Mouse (Mus musculus): ENCODE results near the gene Nudt13. TPM values are rescaled to one million over a fixed set of nuclear protein-coding genes. Genes with fewer than 3 reads are reported as not detected.

Nudt13 gene
- polyA plus RNA-seq (2014; fragmentation: Nextera tagmentation; extraction: Ambion mirVana), result 11.1 and 14.7 TPM in 2 replicates

DNA sequence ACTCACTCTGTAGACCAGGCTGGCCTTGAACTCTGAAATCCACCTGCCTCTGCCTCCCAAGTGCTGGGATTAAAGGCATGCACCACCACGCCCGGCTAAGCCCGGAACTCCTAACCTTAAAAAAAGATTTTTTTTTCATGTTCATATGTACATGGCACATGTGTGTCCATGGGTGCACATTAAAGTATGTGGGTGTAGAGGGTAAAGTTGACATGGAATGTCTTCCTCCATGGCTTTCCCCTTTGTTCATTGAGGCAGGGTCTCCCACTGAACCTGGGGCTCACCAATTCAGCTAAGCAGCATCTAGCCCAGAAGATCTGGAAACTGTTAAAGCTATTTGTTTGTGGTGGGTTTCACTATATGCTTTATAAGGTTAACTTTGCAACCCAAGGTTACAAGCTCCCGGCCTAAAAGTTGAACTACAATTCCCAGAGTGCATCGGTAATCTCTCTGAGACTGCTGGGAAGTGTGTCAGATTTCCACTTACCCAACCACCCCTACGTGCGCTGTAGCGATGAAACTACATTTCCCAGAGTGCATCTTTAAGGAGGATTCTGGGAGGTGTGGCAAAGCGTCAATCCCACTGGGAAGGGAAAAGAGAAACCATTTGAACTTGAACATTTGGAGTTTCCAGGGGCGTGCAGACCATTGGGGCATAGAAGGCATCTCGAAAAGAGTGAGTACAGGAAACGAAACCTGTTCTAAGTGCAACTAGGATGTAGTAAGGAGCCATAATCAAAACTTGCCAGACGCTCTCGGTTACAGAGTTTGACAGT is at the start of gene Nudt13:
Nudt13 (plus strand) TSS at position 581 of the 776 bp plus-strand sequence.
- peak within 1 kb of the TSS; percentile 44 for H3K4me3 ChIP-seq (ENCODE audit: low read depth, low read length)
- WGBS, result 26% methylated on average over 14 of the region's 14 CpGs
- H3K36me3 ChIP-seq (ENCODE audit: control insufficient read depth, insufficient read depth, low read length), result no peaks in the 10 kb centered on the region
- H3K4me1 ChIP-seq (ENCODE audit: control insufficient read depth, insufficient read depth, low read length), result peaks cover 5% of the 10 kb centered on the region; the same call in 1 of the 2 replicates
- peak within 1 kb of the TSS; percentile 62 for H3K4me2 ChIP-seq (ENCODE audit: low read length)
- no peaks in the 10 kb centered on the region for H3K27me3 ChIP-seq (replicated peaks; ENCODE audit: control insufficient read depth, insufficient read depth, low read length)
- peak; percentile 99 for ATAC-seq
- no peak within 1 kb of the TSS for H3K27ac ChIP-seq (ENCODE audit: low read depth, low read length)
- no peaks in the 10 kb centered on the region for H3K9me3 ChIP-seq (replicated peaks; ENCODE audit: control insufficient read depth, low read length)
- H3K9ac ChIP-seq (ENCODE audit: low read length), result peak within 1 kb of the TSS; percentile 59
- peak; percentile 99 for DNase-seq (ENCODE audit: low spot score)

DNA sequence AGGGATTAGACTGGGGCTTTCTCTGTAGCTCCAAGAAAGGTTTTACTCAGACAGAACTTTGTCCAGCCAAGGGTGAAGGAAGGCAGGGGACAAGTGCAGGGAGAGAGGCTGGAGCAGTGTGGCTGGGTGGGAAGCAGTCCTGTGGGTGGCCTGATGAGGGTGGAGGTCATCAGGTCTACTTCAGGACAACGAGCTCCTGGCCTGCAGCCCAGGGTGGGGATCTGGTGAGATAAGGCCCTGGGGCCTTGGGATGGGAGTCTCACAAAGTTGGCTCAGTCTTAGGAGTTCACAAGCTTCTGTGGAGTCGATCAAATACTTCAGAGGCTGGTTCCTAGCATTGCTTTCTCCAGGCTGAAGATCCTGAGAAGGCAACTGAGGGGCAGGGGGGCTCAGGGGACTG is 49.2 kb upstream of the Nudt13 start:
- Histone ChIP-seq H3K9ac (ENCODE audit: low read length) (no peak overlapping the region), H3K27ac (ENCODE audit: low read depth, low read length) (no peak overlapping the region), H3K36me3 (ENCODE audit: control insufficient read depth, insufficient read depth, low read length) (no peaks in the 10 kb centered on the region), H3K4me2 (ENCODE audit: low read length) (no peak overlapping the region), H3K9me3 (replicated peaks; ENCODE audit: control insufficient read depth, low read length) (no peaks in the 10 kb centered on the region), H3K27me3 (replicated peaks; ENCODE audit: control insufficient read depth, insufficient read depth, low read length) (no peaks in the 10 kb centered on the region), H3K4me3 (ENCODE audit: low read depth, low read length) (no peak overlapping the region), H3K4me1 (ENCODE audit: control insufficient read depth, insufficient read depth, low read length) (no peaks in the 10 kb centered on the region)
- ATAC-seq (no peak), DNase-seq (ENCODE audit: low spot score) (no peak)
- WGBS, result 63% methylated on average over 2 of the region's 2 CpGs

DNA sequence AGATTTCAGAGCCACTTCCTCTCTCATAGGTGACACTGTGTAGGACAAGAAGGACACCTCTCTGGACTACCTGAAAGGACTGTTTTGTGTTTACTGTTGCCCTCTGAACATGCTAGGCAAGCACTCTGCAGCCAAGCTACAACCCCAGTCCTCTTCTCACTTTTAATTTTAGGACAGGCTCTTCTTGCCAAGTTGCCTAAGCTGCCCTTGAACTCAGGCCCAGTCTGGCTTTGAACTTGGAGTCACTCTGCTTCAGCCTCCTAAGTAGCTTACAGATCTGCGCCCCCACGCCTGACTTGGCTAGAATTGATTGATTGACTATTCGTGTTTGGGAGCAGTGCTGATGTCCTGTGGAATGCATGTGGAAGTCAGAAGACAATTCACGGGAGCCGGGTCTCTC is 48.6 kb upstream of the Nudt13 start:
- no peaks in the 10 kb centered on the region for H3K27me3 ChIP-seq (replicated peaks; ENCODE audit: control insufficient read depth, insufficient read depth, low read length)
- H3K4me1 ChIP-seq (ENCODE audit: control insufficient read depth, insufficient read depth, low read length), result no peaks in the 10 kb centered on the region
- H3K4me3 ChIP-seq (ENCODE audit: low read depth, low read length), result no peak overlapping the region
- no peaks in the 10 kb centered on the region for H3K36me3 ChIP-seq (ENCODE audit: control insufficient read depth, insufficient read depth, low read length)
- H3K27ac ChIP-seq (ENCODE audit: low read depth, low read length), result no peak overlapping the region
- ATAC-seq, result no peak
- no peaks in the 10 kb centered on the region for H3K9me3 ChIP-seq (replicated peaks; ENCODE audit: control insufficient read depth, low read length)
- no peak overlapping the region for H3K9ac ChIP-seq (ENCODE audit: low read length)
- 87% methylated on average over 5 of the region's 5 CpGs for WGBS
- no peak overlapping the region for H3K4me2 ChIP-seq (ENCODE audit: low read length)
- DNase-seq (ENCODE audit: low spot score), result no peak

DNA sequence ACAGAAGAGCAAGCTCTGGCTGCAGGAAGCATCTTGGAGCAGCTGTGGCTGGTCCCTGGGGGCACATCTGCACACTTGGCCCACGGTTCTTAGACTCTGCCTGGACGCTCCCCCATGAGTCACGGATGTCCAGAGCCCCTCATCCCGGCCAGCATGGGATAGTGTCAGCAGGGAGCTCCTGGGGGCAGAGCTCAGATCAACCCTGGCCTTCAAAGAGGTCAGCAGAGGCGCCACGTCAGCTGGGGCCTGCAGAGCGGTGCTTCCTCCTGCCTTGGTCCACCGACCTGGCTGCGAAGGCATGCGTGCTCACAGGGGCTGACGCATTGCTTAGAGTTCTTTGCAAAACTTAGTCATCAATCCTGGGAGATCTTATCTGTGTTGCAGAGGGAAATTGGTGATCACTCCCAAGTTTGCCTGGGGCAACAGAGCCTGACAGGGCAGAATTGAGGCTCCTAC is 47.7 kb upstream of the Nudt13 start:
- Histone ChIP-seq H3K4me1 (ENCODE audit: control insufficient read depth, insufficient read depth, low read length) (no peaks in the 10 kb centered on the region), H3K9me3 (replicated peaks; ENCODE audit: control insufficient read depth, low read length) (no peaks in the 10 kb centered on the region), H3K4me3 (ENCODE audit: low read depth, low read length) (no peak overlapping the region), H3K4me2 (ENCODE audit: low read length) (no peak overlapping the region), H3K27ac (ENCODE audit: low read depth, low read length) (no peak overlapping the region), H3K9ac (ENCODE audit: low read length) (no peak overlapping the region), H3K27me3 (replicated peaks; ENCODE audit: control insufficient read depth, insufficient read depth, low read length) (no peaks in the 10 kb centered on the region), H3K36me3 (ENCODE audit: control insufficient read depth, insufficient read depth, low read length) (no peaks in the 10 kb centered on the region)
- WGBS, result 79% methylated on average over 11 of the region's 11 CpGs
- DNase-seq (ENCODE audit: low spot score), result no peak
- ATAC-seq, result no peak

DNA sequence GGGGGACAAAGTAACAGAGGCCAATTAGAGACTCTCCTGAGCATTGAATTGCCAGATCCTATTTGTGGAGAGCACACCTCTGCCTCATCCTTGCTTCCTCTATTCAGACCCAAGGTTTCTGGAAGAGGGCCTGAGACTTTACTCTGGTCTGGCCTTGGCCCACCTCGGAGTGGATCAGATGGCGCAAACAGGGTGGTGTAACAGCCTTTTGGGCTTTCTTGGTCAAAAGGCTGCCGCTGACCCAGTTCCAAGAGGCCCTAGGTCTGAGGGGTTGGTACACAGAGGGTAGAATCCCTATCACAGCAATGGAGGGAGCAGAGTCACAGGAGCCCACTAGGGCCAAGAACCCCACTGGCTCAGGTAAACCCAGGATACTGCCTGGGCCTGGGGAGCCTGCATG is 46.5 kb upstream of the Nudt13 start:
- no peak for ATAC-seq

DNA sequence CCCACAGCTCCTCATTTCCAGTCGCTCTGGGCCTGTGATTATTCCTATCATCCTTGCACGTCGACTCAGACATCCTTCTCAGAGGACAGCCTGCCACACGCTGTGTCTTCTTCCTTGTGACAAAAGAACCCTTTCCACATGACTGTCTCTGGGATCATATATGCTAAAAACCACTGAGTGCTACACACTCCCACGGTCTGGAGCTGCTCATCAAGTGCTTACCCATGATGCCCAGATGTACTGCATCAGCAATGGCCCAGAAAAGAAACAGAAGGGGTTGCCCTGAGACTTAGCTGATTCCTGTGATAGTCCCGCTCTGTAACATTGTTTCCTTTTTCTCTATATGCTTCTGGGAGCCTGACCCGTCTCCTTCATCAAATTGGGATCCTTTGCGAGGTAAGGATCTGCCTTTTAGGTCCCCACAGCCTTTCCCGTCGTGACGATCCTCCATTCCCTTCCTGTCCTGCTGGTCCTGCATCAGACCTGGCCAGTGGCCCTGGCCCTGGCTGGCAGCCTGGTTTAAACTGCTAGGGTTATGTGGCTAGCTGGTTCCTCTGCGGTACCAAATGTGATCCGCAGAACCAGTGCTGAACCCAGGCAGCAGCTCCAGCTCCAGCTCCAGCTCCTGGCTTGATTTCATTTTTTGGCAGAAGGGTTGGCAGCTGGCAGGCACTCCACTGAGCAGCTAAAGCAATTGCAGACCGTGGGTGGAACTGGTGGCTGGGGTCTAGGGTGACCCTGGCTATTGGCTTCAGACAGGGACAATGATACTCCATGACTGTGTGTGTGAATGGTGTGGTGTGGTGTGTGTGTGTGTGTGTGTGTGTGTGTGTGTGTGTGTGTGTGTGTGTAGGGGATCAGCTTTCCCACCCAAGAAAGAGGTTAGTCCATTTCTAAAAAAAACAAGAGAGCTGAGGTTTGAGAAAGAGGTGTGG is 44.0 kb upstream of the Nudt13 start:
- WGBS, result 67% methylated on average over 14 of the region's 14 CpGs
- Histone ChIP-seq H3K36me3 (ENCODE audit: control insufficient read depth, insufficient read depth, low read length) (no peaks in the 10 kb centered on the region), H3K9ac (ENCODE audit: low read length) (0 out of 2 replicates have a peak overlapping the region, but pooled peaks have one; percentile 21), H3K27ac (ENCODE audit: low read depth, low read length) (no peak overlapping the region), H3K27me3 (replicated peaks; ENCODE audit: control insufficient read depth, insufficient read depth, low read length) (no peaks in the 10 kb centered on the region), H3K9me3 (replicated peaks; ENCODE audit: control insufficient read depth, low read length) (no peaks in the 10 kb centered on the region), H3K4me2 (ENCODE audit: low read length) (no peak overlapping the region), H3K4me1 (ENCODE audit: control insufficient read depth, insufficient read depth, low read length) (no peaks in the 10 kb centered on the region), H3K4me3 (ENCODE audit: low read depth, low read length) (no peak overlapping the region)
- DNase-seq (ENCODE audit: low spot score) (no peak), ATAC-seq (no peak)

More for the DNA sequence above, 46.5 kb upstream of the Nudt13 start:
- no peaks in the 10 kb centered on the region for H3K36me3 ChIP-seq (ENCODE audit: control insufficient read depth, insufficient read depth, low read length)
- no peak overlapping the region for H3K9ac ChIP-seq (ENCODE audit: low read length)
- no peak for DNase-seq (ENCODE audit: low spot score)
- no peak overlapping the region for H3K27ac ChIP-seq (ENCODE audit: low read depth, low read length)
- no peak overlapping the region for H3K4me2 ChIP-seq (ENCODE audit: low read length)
- 96% methylated on average over 3 of the region's 3 CpGs for WGBS
- no peaks in the 10 kb centered on the region for H3K4me1 ChIP-seq (ENCODE audit: control insufficient read depth, insufficient read depth, low read length)
- no peak overlapping the region for H3K4me3 ChIP-seq (ENCODE audit: low read depth, low read length)
- H3K9me3 ChIP-seq (replicated peaks; ENCODE audit: control insufficient read depth, low read length), result no peaks in the 10 kb centered on the region
- H3K27me3 ChIP-seq (replicated peaks; ENCODE audit: control insufficient read depth, insufficient read depth, low read length), result no peaks in the 10 kb centered on the region

DNA sequence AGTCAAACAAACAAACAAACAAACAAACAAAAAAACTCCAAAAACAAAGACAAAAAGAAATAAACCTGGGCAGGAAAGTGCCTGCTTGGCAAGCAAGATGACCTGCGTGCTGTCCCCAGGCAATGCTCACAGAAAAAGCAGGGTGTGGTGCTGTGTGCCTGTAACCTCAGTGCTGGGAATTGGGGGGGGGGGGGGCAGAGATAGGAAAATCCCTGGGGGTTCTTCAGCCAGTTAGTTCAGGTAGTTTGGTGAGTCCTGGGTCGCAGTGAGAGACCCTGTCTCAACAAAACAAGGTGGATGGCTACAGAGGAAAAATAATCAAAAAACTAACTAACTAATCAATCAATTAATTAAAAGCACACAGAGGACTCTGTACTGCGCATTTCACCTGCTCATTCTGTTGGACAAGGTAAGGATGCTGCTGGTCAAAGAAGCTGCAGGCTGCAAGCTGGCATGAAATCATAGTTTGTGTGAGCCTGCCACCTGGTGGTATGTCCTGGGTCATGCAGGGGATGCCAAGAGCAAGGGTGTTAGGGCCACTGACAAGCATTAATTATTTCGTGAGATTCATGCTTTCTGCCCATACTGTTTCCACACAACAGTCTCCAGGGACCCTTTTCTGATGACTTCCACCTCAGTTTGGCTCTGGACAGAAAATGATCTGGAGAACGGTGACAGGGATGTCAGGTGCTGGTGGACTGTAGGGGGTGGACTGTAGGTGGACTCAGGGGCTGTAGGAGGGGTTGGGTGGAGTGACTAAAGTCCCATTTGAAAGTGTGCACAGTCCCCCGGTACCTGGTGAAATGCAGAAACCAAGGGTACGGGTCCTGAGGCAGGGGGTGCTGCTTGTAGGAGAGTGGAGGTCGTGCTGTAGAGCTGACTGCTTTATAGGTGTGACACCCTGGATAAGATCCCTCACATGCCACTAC is 36.0 kb upstream of the Nudt13 start:
- H3K9ac ChIP-seq (ENCODE audit: low read length), result no peak overlapping the region

DNA sequence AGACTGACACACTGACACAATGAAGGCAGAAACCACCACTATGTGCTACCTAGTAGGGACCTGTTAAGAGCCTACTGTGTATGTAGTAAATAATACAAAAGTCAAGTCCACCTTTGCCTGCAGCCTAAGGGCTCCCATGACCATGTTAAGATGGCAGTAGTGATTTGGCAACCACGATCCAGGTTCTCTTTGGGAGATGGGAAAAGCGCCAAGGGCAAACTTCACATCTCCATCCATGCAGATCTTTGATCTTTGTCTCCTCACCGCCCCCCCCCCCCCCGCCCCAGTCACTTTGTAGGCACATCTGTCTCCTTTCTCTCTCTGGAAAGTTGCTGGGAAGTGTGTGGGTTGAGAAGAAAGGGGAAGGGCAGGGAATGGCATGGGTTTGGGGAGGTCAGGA is 32.2 kb upstream of the Nudt13 start:
- 86% methylated on average over 4 of the region's 4 CpGs for WGBS
- no peak for ATAC-seq
- H3K27me3 ChIP-seq (replicated peaks; ENCODE audit: control insufficient read depth, insufficient read depth, low read length), result no peaks in the 10 kb centered on the region

More for the DNA sequence above, 36.0 kb upstream of the Nudt13 start:
- Histone ChIP-seq H3K27me3 (replicated peaks; ENCODE audit: control insufficient read depth, insufficient read depth, low read length) (no peaks in the 10 kb centered on the region), H3K4me3 (ENCODE audit: low read depth, low read length) (no peak overlapping the region), H3K4me2 (ENCODE audit: low read length) (no peak overlapping the region), H3K4me1 (ENCODE audit: control insufficient read depth, insufficient read depth, low read length) (no peaks in the 10 kb centered on the region), H3K36me3 (ENCODE audit: control insufficient read depth, insufficient read depth, low read length) (no peaks in the 10 kb centered on the region), H3K27ac (ENCODE audit: low read depth, low read length) (no peak overlapping the region), H3K9me3 (replicated peaks; ENCODE audit: control insufficient read depth, low read length) (no peaks in the 10 kb centered on the region)
- ATAC-seq (peak; percentile 75), DNase-seq (ENCODE audit: low spot score) (peak; percentile 84)
- WGBS, result 57% methylated on average over 8 of the region's 8 CpGs

More for the DNA sequence above, 32.2 kb upstream of the Nudt13 start:
- no peak overlapping the region for H3K27ac ChIP-seq (ENCODE audit: low read depth, low read length)
- H3K36me3 ChIP-seq (ENCODE audit: control insufficient read depth, insufficient read depth, low read length), result no peaks in the 10 kb centered on the region
- H3K9me3 ChIP-seq (replicated peaks; ENCODE audit: control insufficient read depth, low read length), result no peaks in the 10 kb centered on the region
- no peak overlapping the region for H3K9ac ChIP-seq (ENCODE audit: low read length)
- H3K4me1 ChIP-seq (ENCODE audit: control insufficient read depth, insufficient read depth, low read length), result no peaks in the 10 kb centered on the region
- no peak overlapping the region for H3K4me3 ChIP-seq (ENCODE audit: low read depth, low read length)
- no peak overlapping the region for H3K4me2 ChIP-seq (ENCODE audit: low read length)
- DNase-seq (ENCODE audit: low spot score), result no peak

Measured in forebrain, embryonic 14.5 days (tissue).